Mouse (Mus musculus) lung, embryonic 14.5 days (tissue): ENCODE results near the gene Wnt9b. TPM values are rescaled to one million over a fixed set of nuclear protein-coding genes. Genes with fewer than 3 reads are reported as not detected.

Experiments
- ATAC-seq: fragments of 200-750 bp; cut with Nextera tagmentation; 2 replicates; pipeline ENCODE4 v1.8.0; 2017; ENCODE audit warnings: mild to moderate bottlenecking, moderate TSS enrichment, moderate library complexity; ENCODE audit not compliant: insufficient read depth
- DNase-seq: peaks from one replicate; pipeline ENCODE4 v3.0.0-alpha.2; 2015
- H3K27ac ChIP-seq: fragments of 300-500 bp; sonication (generic); 2 replicates; pipeline ENCODE4 v1.5.1; 2014; ENCODE audit warnings: low read depth, mild to moderate bottlenecking, moderate library complexity
- H3K27me3 ChIP-seq: fragments of 300-500 bp; sonication (generic); 2 replicates; pipeline ENCODE4 v1.6.1; 2014; ENCODE audit warnings: low read length, control low read depth; ENCODE audit not compliant: insufficient read depth
- H3K36me3 ChIP-seq: fragments of 300-500 bp; sonication (generic); 2 replicates; pipeline ENCODE4 v1.6.1; 2014; ENCODE audit warnings: control low read depth; ENCODE audit not compliant: insufficient read depth
- H3K4me1 ChIP-seq: fragments of 300-500 bp; sonication (generic); 2 replicates; pipeline ENCODE4 v1.6.1; 2014; ENCODE audit warnings: antibody characterized with exemption, control low read depth; ENCODE audit not compliant: insufficient read depth
- H3K4me2 ChIP-seq: fragments of 300-500 bp; sonication (generic); 2 replicates; pipeline ENCODE4 v1.6.1; 2014; ENCODE audit warnings: mild to moderate bottlenecking
- H3K4me3 ChIP-seq: fragments of 300-500 bp; sonication (generic); 2 replicates; pipeline ENCODE4 v1.5.1; 2014; ENCODE audit warnings: low read depth, low read length
- H3K9ac ChIP-seq: fragments of 300-500 bp; sonication (generic); 2 replicates; pipeline ENCODE4 v1.6.1; 2014
- H3K9me3 ChIP-seq: fragments of 300-500 bp; sonication (generic); 2 replicates; pipeline ENCODE4 v1.6.1; 2016; ENCODE audit warnings: low read depth, low read length, control low read depth
- CTCF ChIP-seq: IDR thresholded peaks from 2 replicates; pipeline ENCODE4 v1.5.1; 2016; ENCODE audit warnings: antibody characterized with exemption, low read depth
- WGBS: fragments of 180-500 bp; shearing (Covaris S2); extraction: QIAGEN DNeasy Blood & Tissue Kit; methylation state at CpG from one replicate; pipeline ENCODE4 v1.1.7; 2014; 5-methylcytosine and 5-hydroxymethylcytosine counted together
- polyA plus RNA-seq: library from polyadenylated mRNA; unstranded; fragments of >200 nt; fragmentation: Nextera tagmentation; extraction: Ambion mirVana; gene quantifications from 2 replicates; pipeline ENCODE4 v1.2.1, GENCODE M21; 2014

The Wnt9b gene
- polyA plus RNA-seq, 1 experiment from 2014 or later = not detected

DNA sequence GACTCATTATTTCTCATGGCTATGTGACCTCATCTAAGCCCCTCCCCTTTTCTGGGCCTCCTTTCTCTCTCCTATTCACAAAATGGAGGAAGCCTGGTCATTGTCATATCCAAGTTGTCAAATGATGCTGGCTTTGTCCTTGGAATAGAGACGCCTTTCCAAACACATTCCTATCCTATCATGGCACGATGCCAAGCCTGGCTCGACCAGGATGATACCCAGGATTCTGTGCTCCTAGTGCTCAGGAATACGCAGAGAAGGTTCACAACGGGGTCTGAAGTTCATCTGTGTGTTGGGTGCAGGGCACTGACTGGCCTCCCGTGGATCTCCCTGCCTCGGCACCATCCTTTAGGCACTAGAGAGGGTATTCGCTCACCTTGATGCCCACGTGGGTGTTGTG is 18.0 kb downstream of the Wnt9b start:
- WGBS = 73% methylated on average over 9 of the region's 9 CpGs
- H3K4me2 ChIP-seq = no peak overlapping the region
- no peaks in the 10 kb centered on the region for H3K9me3 ChIP-seq
- no peaks in the 10 kb centered on the region for H3K36me3 ChIP-seq
- H3K27me3 ChIP-seq = no peaks in the 10 kb centered on the region
- no peak overlapping the region for H3K27ac ChIP-seq
- DNase-seq (peak; percentile 39), ATAC-seq (no peak)
- 0 out of 2 replicates have a peak, but pooled peaks cover 6% of the 10 kb centered on the region for H3K4me1 ChIP-seq
- TF ChIP-seq CTCF = no peak
- H3K4me3 ChIP-seq = no peak overlapping the region
- no peak overlapping the region for H3K9ac ChIP-seq

- DNase-seq (no peak), ATAC-seq (no peak)
- Histone ChIP-seq H3K4me2 (no peak overlapping the region), H3K27me3 (no peaks in the 10 kb centered on the region), H3K9ac (no peak overlapping the region), H3K4me1 (0 out of 2 replicates have a peak, but pooled peaks cover 4% of the 10 kb centered on the region), H3K9me3 (no peaks in the 10 kb centered on the region), H3K36me3 (no peaks in the 10 kb centered on the region), H3K4me3 (no peak overlapping the region), H3K27ac (no peak overlapping the region)
- no peak for TF ChIP-seq CTCF
- 65% methylated on average over 9 of the region's 9 CpGs for WGBS
Measured at GRCm38 (mm10) chr11:103729282-103729985, 20.2 kb downstream of the Wnt9b start.

DNA sequence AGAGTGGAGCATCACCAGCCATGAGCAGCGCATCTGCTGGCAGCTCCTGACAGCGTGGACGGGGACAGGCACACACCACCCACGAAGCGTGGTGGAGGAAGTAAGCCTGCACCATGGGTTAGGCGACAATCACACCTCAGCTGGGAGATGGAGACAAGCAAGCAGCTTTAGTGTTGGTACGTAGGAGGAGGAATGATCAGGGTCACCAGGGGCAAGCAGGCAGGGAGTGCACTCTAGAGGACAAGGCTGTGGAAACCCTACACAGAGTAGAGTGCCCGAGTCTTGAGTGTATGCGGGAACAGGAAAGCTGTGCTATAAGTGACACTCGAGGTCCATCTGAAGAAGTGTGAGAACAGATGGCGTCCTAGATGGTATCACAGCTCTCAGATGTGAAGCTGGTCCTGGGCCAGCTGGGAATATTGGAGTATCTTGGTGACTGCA is 25.3 kb downstream of the Wnt9b start:
- no peaks in the 10 kb centered on the region for H3K36me3 ChIP-seq
- 49% methylated on average over 11 of the region's 11 CpGs for WGBS

GRCm38 (mm10) chr11:103722040-103722481 is 27.6 kb downstream of the Wnt9b start:
- peak overlapping the region; percentile 18; the same call in 1 of the 2 replicates for H3K4me3 ChIP-seq
- H3K9me3 ChIP-seq = no peaks in the 10 kb centered on the region
- DNase-seq (peak; percentile 71), ATAC-seq (peak; percentile 88)
- H3K4me2 ChIP-seq = peak overlapping the region; percentile 52
- no peak overlapping the region for H3K9ac ChIP-seq
- H3K4me1 ChIP-seq = no peaks in the 10 kb centered on the region
- H3K27me3 ChIP-seq = no peaks in the 10 kb centered on the region
- no peaks in the 10 kb centered on the region for H3K36me3 ChIP-seq
- 7% methylated on average over 9 of the region's 9 CpGs for WGBS
- no peak for TF ChIP-seq CTCF
- no peak overlapping the region for H3K27ac ChIP-seq

More for the DNA sequence above, 25.3 kb downstream of the Wnt9b start:
- H3K9ac ChIP-seq = no peak overlapping the region
- no peak overlapping the region for H3K27ac ChIP-seq
- no peaks in the 10 kb centered on the region for H3K9me3 ChIP-seq
- H3K4me3 ChIP-seq = no peak overlapping the region
- no peak for ATAC-seq
- no peak for TF ChIP-seq CTCF
- H3K4me1 ChIP-seq = no peaks in the 10 kb centered on the region
- H3K4me2 ChIP-seq = no peak overlapping the region
- no peaks in the 10 kb centered on the region for H3K27me3 ChIP-seq
- DNase-seq = no peak

- Histone ChIP-seq H3K4me2 (peak overlapping the region; percentile 52), H3K27ac (no peak overlapping the region), H3K36me3 (no peaks in the 10 kb centered on the region), H3K4me3 (peak overlapping the region; percentile 18; the same call in 1 of the 2 replicates), H3K27me3 (no peaks in the 10 kb centered on the region), H3K4me1 (no peaks in the 10 kb centered on the region), H3K9me3 (no peaks in the 10 kb centered on the region), H3K9ac (no peak overlapping the region)
- DNase-seq (peak; percentile 63), ATAC-seq (peak; percentile 83)
- 12% methylated on average over 15 of the region's 15 CpGs for WGBS
- TF ChIP-seq CTCF = peak; percentile 72
Measured at GRCm38 (mm10) chr11:103721468-103722039, 28.1 kb downstream of the Wnt9b start.

DNA sequence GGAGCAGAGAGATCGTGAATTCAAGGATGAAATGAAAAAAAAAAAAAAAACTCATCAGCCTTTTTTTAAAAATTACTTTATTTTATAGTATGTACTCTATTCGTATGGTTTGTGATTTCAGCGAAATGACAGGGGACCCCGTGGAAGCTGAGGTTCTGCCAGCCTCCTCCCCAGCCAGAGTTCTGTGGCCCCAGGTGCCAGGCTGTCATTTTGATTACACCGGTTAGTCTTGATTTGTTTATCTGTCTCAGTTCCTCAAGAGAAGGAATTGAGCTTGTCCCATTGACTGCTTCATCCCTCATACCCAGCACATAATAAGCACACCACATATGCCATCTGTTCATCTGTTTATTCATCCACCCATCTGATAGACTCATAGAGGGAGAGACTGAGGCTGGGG is 30.2 kb downstream of the Wnt9b start:
- Histone ChIP-seq H3K27me3 (no peaks in the 10 kb centered on the region), H3K4me1 (no peaks in the 10 kb centered on the region)
- no peak for TF ChIP-seq CTCF

GRCm38 (mm10) chr11:103716971-103717370 is 32.6 kb downstream of the Wnt9b start:
- no peak overlapping the region for H3K4me2 ChIP-seq
- H3K4me3 ChIP-seq = no peak overlapping the region
- no peaks in the 10 kb centered on the region for H3K4me1 ChIP-seq
- no peak overlapping the region for H3K27ac ChIP-seq
- DNase-seq (no peak), ATAC-seq (no peak)
- H3K36me3 ChIP-seq = no peaks in the 10 kb centered on the region
- TF ChIP-seq CTCF = no peak
- H3K9ac ChIP-seq = no peak overlapping the region
- no peaks in the 10 kb centered on the region for H3K27me3 ChIP-seq
- 46% methylated on average over 9 of the region's 9 CpGs for WGBS
- no peaks in the 10 kb centered on the region for H3K9me3 ChIP-seq

More for the DNA sequence above, 30.2 kb downstream of the Wnt9b start:
- Histone ChIP-seq H3K27ac (no peak overlapping the region), H3K4me3 (no peak overlapping the region), H3K9me3 (no peaks in the 10 kb centered on the region), H3K4me2 (no peak overlapping the region), H3K9ac (no peak overlapping the region), H3K36me3 (no peaks in the 10 kb centered on the region)
- no peak for ATAC-seq
- WGBS = 67% methylated on average over 5 of the region's 5 CpGs
- no peak for DNase-seq
